Mouse (Mus musculus) ES-Bruce4 (cell line): ENCODE results near the gene Galt. TPM values are rescaled to one million over a fixed set of nuclear protein-coding genes. Genes with fewer than 3 reads are reported as not detected.

Source experiments
- H3K27ac ChIP-seq: 2 replicates; pipeline ENCODE4 v1.5.1; 2012; ENCODE audit warnings: low read length, inconsistent platforms; ENCODE audit not compliant: insufficient read depth
- H3K27me3 ChIP-seq: 2 replicates; pipeline ENCODE4 v1.6.1; 2012; ENCODE audit warnings: mild to moderate bottlenecking, low read length, inconsistent platforms; ENCODE audit not compliant: control insufficient read depth, poor library complexity, insufficient read depth, severe bottlenecking
- H3K36me3 ChIP-seq: 2 replicates; pipeline ENCODE4 v1.6.1; 2012; ENCODE audit warnings: inconsistent platforms, mild to moderate bottlenecking, low read length, moderate library complexity; ENCODE audit not compliant: control insufficient read depth, poor library complexity, insufficient read depth, severe bottlenecking
- H3K4me1 ChIP-seq: one replicate; pipeline ENCODE4 v1.8.1; 2011; ENCODE audit warnings: low read length; ENCODE audit not compliant: control insufficient read depth, insufficient read depth
- H3K4me3 ChIP-seq: 2 replicates; pipeline ENCODE4 v1.5.1; 2011; ENCODE audit warnings: low read depth, mild to moderate bottlenecking, low read length
- H3K9ac ChIP-seq: 2 replicates; pipeline ENCODE4 v1.6.1; 2012; ENCODE audit warnings: low read depth, mild to moderate bottlenecking, inconsistent platforms; ENCODE audit not compliant: poor library complexity, severe bottlenecking
- H3K9me3 ChIP-seq: replicated peaks from 2 replicates; pipeline ENCODE4 v1.6.1; 2012; ENCODE audit warnings: mild to moderate bottlenecking, low read length, inconsistent platforms; ENCODE audit not compliant: control insufficient read depth, poor library complexity, insufficient read depth, severe bottlenecking
- CTCF ChIP-seq: IDR thresholded peaks from one replicate; pipeline ENCODE4 v1.8.1; 2011; ENCODE audit warnings: low read depth, low read length
- EP300 ChIP-seq: IDR thresholded peaks from 2 replicates; pipeline ENCODE4 v1.6.1; 2011; ENCODE audit warnings: low read depth, low read length; ENCODE audit not compliant: insufficient read depth
- POLR2A ChIP-seq: IDR thresholded peaks from one replicate; pipeline ENCODE4 v1.8.1; 2011; ENCODE audit warnings: low read length; ENCODE audit not compliant: insufficient read depth
- polyA plus RNA-seq: library from polyadenylated mRNA; stranded (reverse); fragments of >200 nt; gene quantifications from 2 replicates; pipeline ENCODE4 v1.2.4, GENCODE M21; 2011; ENCODE audit warnings: low read depth; ENCODE audit not compliant: missing spikeins, insufficient read depth, insufficient read length

The Galt gene
- polyA plus RNA-seq: 21.7 and 21.9 TPM in 2 replicates

DNA sequence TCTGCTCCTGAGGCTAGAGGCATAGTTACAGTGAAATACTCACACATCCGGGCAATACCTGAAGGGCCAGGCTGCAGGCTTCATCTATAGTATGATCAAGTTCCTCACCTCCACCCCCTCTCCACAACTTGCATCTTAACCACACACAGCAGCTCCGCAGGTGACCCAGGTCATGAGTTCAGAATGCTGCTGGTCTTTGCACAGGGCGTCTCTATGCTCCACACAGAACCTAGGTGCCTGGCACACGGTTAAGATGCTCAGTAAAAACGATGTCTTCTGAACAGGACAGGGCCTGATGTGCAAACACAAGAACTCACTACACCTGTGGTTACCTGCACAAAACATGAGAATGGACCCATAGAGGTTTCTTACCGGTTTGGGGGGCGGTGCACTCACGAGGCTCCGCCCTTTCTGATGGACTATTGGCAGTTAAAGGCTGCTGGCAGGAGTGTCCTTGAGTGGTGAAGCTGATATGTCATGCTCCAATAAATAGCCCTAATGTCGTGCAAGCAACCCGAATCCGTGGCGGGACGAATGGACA lies at the start of gene Galt:
TSS of gene Galt (plus strand) at position 432 of the 541 bp plus-strand sequence.
- H3K4me1 ChIP-seq: no peaks in the 10 kb centered on the region
- no peaks in the 10 kb centered on the region for H3K27me3 ChIP-seq
- H3K9me3 ChIP-seq: no peaks in the 10 kb centered on the region
- peaks cover 8% of the 10 kb centered on the region for H3K36me3 ChIP-seq
- H3K4me3 ChIP-seq: peak within 1 kb of the TSS; percentile 93
- no peak for TF ChIP-seq CTCF
- TF ChIP-seq POLR2A: no peak
- TF ChIP-seq EP300: no peak
- H3K9ac ChIP-seq: peak within 1 kb of the TSS; percentile 64
- H3K27ac ChIP-seq: peak within 1 kb of the TSS; percentile 36; the same call in 1 of the 2 replicates

DNA sequence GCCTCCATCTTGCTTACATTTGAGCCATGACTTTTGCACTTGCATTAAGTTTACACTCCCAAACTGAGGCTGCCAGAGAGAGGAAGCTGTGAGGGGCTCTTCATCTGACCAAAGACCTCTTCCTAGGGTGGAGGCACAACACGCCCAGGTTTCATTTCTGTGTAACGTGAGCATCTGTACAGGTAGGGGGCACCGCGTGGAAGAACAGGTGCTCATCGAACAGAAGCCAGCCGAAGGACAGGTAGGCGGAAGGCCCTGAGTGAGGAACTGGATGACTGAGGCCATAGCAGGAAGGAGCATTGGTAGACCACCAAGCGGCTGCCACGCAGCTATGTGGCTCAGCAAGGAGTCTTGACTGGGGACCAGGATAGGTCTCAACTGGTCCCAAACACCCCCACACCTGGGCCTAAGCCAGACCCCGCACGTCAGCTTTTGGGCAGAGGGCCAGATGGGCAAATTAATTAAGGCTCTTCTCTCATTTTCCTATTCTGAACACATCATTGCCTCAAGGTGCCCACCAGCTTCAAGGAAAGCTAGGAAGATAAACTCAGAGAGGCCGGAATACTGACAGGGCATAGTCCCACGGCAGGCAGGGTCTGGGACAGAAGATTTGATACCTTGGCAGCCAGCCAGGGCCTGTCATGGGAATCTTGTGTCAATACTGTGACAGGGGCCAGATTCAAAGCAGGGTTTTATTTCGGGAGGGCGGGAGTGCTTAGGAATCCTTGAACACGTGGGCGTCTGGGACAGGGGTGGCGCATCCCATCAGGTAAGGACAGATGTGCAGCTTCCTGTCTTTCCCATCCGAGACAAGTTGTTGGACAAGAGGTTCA lies 48.9 kb upstream of the Galt start:
- Histone ChIP-seq H3K9ac (no peak overlapping the region), H3K36me3 (no peaks in the 10 kb centered on the region), H3K27ac (no peak overlapping the region), H3K27me3 (no peaks in the 10 kb centered on the region), H3K9me3 (no peaks in the 10 kb centered on the region), H3K4me1 (peaks cover 7% of the 10 kb centered on the region), H3K4me3 (no peak overlapping the region)
- no peak for TF ChIP-seq EP300
- TF ChIP-seq CTCF: no peak
- no peak for TF ChIP-seq POLR2A

GRCm38 (mm10) chr4:41707011-41707535 lies 48.0 kb upstream of the Galt start:
- no peak overlapping the region for H3K9ac ChIP-seq
- no peak for TF ChIP-seq POLR2A
- peak; percentile 44; the same call in 1 of the 2 replicates for TF ChIP-seq EP300
- peak; percentile 83 for TF ChIP-seq CTCF
- no peak overlapping the region for H3K4me3 ChIP-seq
- peaks cover 7% of the 10 kb centered on the region for H3K4me1 ChIP-seq
- H3K9me3 ChIP-seq: no peaks in the 10 kb centered on the region
- H3K27ac ChIP-seq: no peak overlapping the region
- 0 out of 2 replicates have a peak, but pooled peaks cover 3% of the 10 kb centered on the region for H3K36me3 ChIP-seq
- H3K27me3 ChIP-seq: no peaks in the 10 kb centered on the region

- Histone ChIP-seq H3K27ac (no peak overlapping the region), H3K4me1 (peaks cover 7% of the 10 kb centered on the region), H3K36me3 (0 out of 2 replicates have a peak, but pooled peaks cover 3% of the 10 kb centered on the region), H3K27me3 (no peaks in the 10 kb centered on the region), H3K9ac (no peak overlapping the region), H3K4me3 (no peak overlapping the region), H3K9me3 (no peaks in the 10 kb centered on the region)
- TF ChIP-seq EP300 (no peak), POLR2A (no peak), CTCF (peak; percentile 9)
Observed at GRCm38 (mm10) chr4:41708192-41708745, 46.8 kb upstream of the Galt start.

DNA sequence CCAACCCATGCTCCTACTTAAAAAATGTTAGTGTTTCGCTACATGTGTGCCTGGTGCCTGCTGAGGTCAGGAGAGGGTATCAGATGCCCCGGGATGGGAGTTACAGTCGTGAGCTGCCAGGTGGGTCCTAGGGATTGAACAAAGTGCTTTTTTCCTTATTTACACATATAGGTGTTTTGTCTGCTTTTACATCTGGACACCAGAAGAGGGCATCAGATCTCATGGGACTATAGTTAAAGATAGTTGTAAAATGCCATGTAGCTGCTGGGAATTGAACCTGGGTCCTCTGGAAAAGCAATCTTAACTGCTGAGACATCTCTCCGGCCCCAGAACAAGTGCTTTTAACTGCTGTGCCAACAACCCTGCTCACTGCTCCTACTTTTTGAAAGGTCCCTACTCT lies 44.8 kb upstream of the Galt start:
- H3K27me3 ChIP-seq: no peaks in the 10 kb centered on the region
- H3K9ac ChIP-seq: no peak overlapping the region
- H3K27ac ChIP-seq: no peak overlapping the region
- TF ChIP-seq CTCF (no peak), EP300 (no peak), POLR2A (no peak)
- 0 out of 2 replicates have a peak, but pooled peaks cover 3% of the 10 kb centered on the region for H3K36me3 ChIP-seq
- no peak overlapping the region for H3K4me3 ChIP-seq
- peaks cover 5% of the 10 kb centered on the region for H3K4me1 ChIP-seq
- H3K9me3 ChIP-seq: no peaks in the 10 kb centered on the region
